Mouse (Mus musculus) spleen, postnatal 10 days (tissue): ENCODE measurements around the gene Vmn2r68.

Source experiments
- DNase-seq, 2 experiments: peaks; one replicate each; pipeline ENCODE4 v3.0.0; 2021 to 2022; ENCODE audit warnings: low spot score in 2 of 2

The Vmn2r68 gene

GRCm38 (mm10) chr7:85237683-85238082 is at the start of gene Vmn2r68:
Gene Vmn2r68 (minus strand): TSS chr7:85237783.
- DNase-seq, result no peak
